Mouse (Mus musculus) stomach, embryonic 16.5 days (tissue): Measurements from ENCODE around the gene Timm10b. TPM values are rescaled to one million over a fixed set of nuclear protein-coding genes. Genes with fewer than 3 reads are reported as not detected.

Experiments
- ATAC-seq: fragments of 200-750 bp; cut with Nextera tagmentation; 2 replicates; pipeline ENCODE4 v1.8.0; 2017; ENCODE audit warnings: moderate number of reproducible peaks, moderate TSS enrichment; ENCODE audit not compliant: insufficient read depth, low FRiP score
- H3K27ac ChIP-seq: fragments of 300-500 bp; sonication (generic); 2 replicates; pipeline ENCODE4 v1.5.1; 2014; ENCODE audit warnings: low read length
- H3K27me3 ChIP-seq: fragments of 300-500 bp; sonication (generic); 2 replicates; pipeline ENCODE4 v1.6.1; 2014; ENCODE audit warnings: low read length, control low read depth, mixed read lengths; ENCODE audit not compliant: control insufficient read depth, insufficient read depth
- H3K36me3 ChIP-seq: fragments of 300-500 bp; sonication (generic); 2 replicates; pipeline ENCODE4 v1.6.1; 2014; ENCODE audit warnings: low read length; ENCODE audit not compliant: control insufficient read depth, insufficient read depth
- H3K4me1 ChIP-seq: fragments of 300-500 bp; sonication (generic); 2 replicates; pipeline ENCODE4 v1.6.1; 2014; ENCODE audit warnings: low read length, control low read depth, mixed read lengths; ENCODE audit not compliant: control insufficient read depth, insufficient read depth
- H3K4me2 ChIP-seq: fragments of 300-500 bp; sonication (generic); 2 replicates; pipeline ENCODE4 v1.6.1; 2014; ENCODE audit warnings: low read depth, low read length, mixed read lengths
- H3K4me3 ChIP-seq: fragments of 300-500 bp; sonication (generic); replicated peaks from 2 replicates; pipeline ENCODE4 v1.5.1; 2014; ENCODE audit warnings: mild to moderate bottlenecking, low read length
- H3K9ac ChIP-seq: fragments of 300-500 bp; sonication (generic); 2 replicates; pipeline ENCODE4 v1.6.1; 2014; ENCODE audit warnings: low read length
- H3K9me3 ChIP-seq: fragments of 300-500 bp; sonication (generic); replicated peaks from 2 replicates; pipeline ENCODE4 v1.6.1; 2016; ENCODE audit warnings: low read length, control low read depth; ENCODE audit not compliant: control insufficient read depth
- WGBS: fragments of 180-500 bp; shearing (Covaris S2); extraction: QIAGEN DNeasy Blood & Tissue Kit; methylation state at CpG from one replicate; pipeline ENCODE4 v1.1.7; 2014; 5-methylcytosine and 5-hydroxymethylcytosine counted together
- polyA plus RNA-seq: library from polyadenylated mRNA; unstranded; fragments of >200 nt; fragmentation: Nextera tagmentation; extraction: Ambion mirVana; gene quantifications from 2 replicates; pipeline ENCODE4 v1.2.1, GENCODE M21; 2015

Timm10b gene
- polyA plus RNA-seq, 1 experiment from 2014 or later = 183 TPM

DNA sequence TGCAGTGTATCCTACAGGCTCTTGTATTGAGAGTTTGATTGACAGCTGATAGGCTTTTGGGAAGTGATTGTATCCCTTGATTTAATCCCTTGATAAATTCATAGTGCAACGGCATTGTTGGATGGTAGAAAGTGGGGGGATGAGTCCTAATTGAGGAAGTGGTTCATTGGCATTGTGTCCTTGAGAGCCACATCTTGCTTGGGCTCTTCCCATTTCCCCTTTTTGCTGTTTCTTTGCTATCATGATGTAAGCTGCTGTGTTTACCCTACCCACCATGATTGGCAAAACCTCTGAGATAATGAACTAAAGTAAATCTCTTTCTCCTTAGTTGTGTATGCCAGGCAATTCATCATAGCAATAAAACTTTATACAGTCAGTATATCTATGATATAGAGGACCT lies 51.0 kb downstream of the Timm10b start:
- Histone ChIP-seq H3K27ac (no peak overlapping the region), H3K36me3 (no peaks in the 10 kb centered on the region), H3K27me3 (no peaks in the 10 kb centered on the region), H3K9me3 (no peaks in the 10 kb centered on the region), H3K4me2 (no peak overlapping the region), H3K4me3 (no peak overlapping the region), H3K4me1 (no peaks in the 10 kb centered on the region), H3K9ac (no peak overlapping the region)
- no peak for ATAC-seq
- 57% methylated on average over 1 of the region's 1 CpGs for WGBS

Other genes with a start within 250 kb of the Timm10b start
- gene Fam160a2, start 240.0 kb upstream of the Timm10b start, polyA plus RNA-seq = 40.1 and 44.0 TPM in 2 replicates
- not detected in 2 replicates for gene Cnga4, start 235.5 kb upstream of the Timm10b start, polyA plus RNA-seq
- gene Cckbr, start 214.3 kb upstream of the Timm10b start, polyA plus RNA-seq = 1.1 and 1.3 TPM in 2 replicates
- gene Cavin3, start 157.8 kb upstream of the Timm10b start, polyA plus RNA-seq = 118 and 135 TPM in 2 replicates
- gene Smpd1, start 85.7 kb upstream of the Timm10b start, polyA plus RNA-seq = 43.3 and 48.7 TPM in 2 replicates
- gene Apbb1, start 58.4 kb upstream of the Timm10b start, polyA plus RNA-seq = 36.2 and 38.7 TPM in 2 replicates
- 10.8 and 15.1 TPM in 2 replicates for gene Hpx, start 39.9 kb upstream of the Timm10b start, polyA plus RNA-seq
- 29.4 and 29.7 TPM in 2 replicates for gene Trim3, start 6.5 kb upstream of the Timm10b start, polyA plus RNA-seq
- gene Arfip2, start 360 bp downstream of the Timm10b start, polyA plus RNA-seq = 77.9 and 78.4 TPM in 2 replicates
- gene Gm45799, start 496 bp downstream of the Timm10b start, polyA plus RNA-seq = 21.1 and 37.0 TPM in 2 replicates
- 1.4 and 1.5 TPM in 2 replicates for gene Dnhd1, start 10.8 kb downstream of the Timm10b start, polyA plus RNA-seq
- 417 and 433 TPM in 2 replicates for gene Ilk, start 96.5 kb downstream of the Timm10b start, polyA plus RNA-seq
- gene Rrp8, start 97.3 kb downstream of the Timm10b start, polyA plus RNA-seq = 33.4 and 35.7 TPM in 2 replicates
- 72.5 and 73.2 TPM in 2 replicates for gene Taf10, start 104.3 kb downstream of the Timm10b start, polyA plus RNA-seq
- gene Tpp1, start 112.2 kb downstream of the Timm10b start, polyA plus RNA-seq = 77.3 and 82.8 TPM in 2 replicates
- 7.4 and 7.7 TPM in 2 replicates for gene Dchs1, start 147.6 kb downstream of the Timm10b start, polyA plus RNA-seq
- gene Mrpl17, start 171.0 kb downstream of the Timm10b start, polyA plus RNA-seq = 343 and 350 TPM in 2 replicates